Mouse (Mus musculus) limb, embryonic 15.5 days (tissue): ENCODE measurements at regions not wholly inside any gene's neighbourhood (a gene's known extent, or its start where the extent isn't known, plus 50 kb on each side); places are given as distances from the start of the nearest gene placed in this dataset.

Experiments
- ATAC-seq: fragments of 200-750 bp; cut with Nextera tagmentation; 2 replicates; pipeline ENCODE4 v1.8.0; 2017; ENCODE audit warnings: low read depth, moderate TSS enrichment; ENCODE audit not compliant: insufficient number of reproducible peaks, low FRiP score, low TSS enrichment
- H3K27ac ChIP-seq: fragments of 300-500 bp; sonication (generic); 2 replicates; pipeline ENCODE4 v1.5.1; 2015; ENCODE audit warnings: moderate library complexity, mild to moderate bottlenecking, inconsistent platforms
- H3K27me3 ChIP-seq: fragments of 300-500 bp; sonication (generic); 2 replicates; pipeline ENCODE4 v1.6.1; 2015; ENCODE audit warnings: inconsistent platforms
- H3K36me3 ChIP-seq: fragments of 300-500 bp; sonication (generic); 2 replicates; pipeline ENCODE4 v1.6.1; 2015; ENCODE audit warnings: inconsistent platforms
- H3K4me1 ChIP-seq: fragments of 300-500 bp; sonication (generic); 2 replicates; pipeline ENCODE4 v1.6.1; 2015; ENCODE audit warnings: inconsistent platforms
- H3K4me2 ChIP-seq: fragments of 300-500 bp; sonication (generic); 2 replicates; pipeline ENCODE4 v1.6.1; 2015; ENCODE audit warnings: mild to moderate bottlenecking, inconsistent platforms
- H3K4me3 ChIP-seq: fragments of 300-500 bp; sonication (generic); 2 replicates; pipeline ENCODE4 v1.5.1; 2015; ENCODE audit warnings: mild to moderate bottlenecking, inconsistent platforms
- H3K9ac ChIP-seq: fragments of 300-500 bp; sonication (generic); 2 replicates; pipeline ENCODE4 v1.6.1; 2015; ENCODE audit warnings: inconsistent platforms
- H3K9me3 ChIP-seq: fragments of 300-500 bp; sonication (generic); 2 replicates; pipeline ENCODE4 v1.6.1; 2016; ENCODE audit warnings: inconsistent platforms
- WGBS: fragments of 180-500 bp; shearing (Covaris S2); methylation state at CpG from one replicate; pipeline ENCODE4 v1.1.7; 2015; 5-methylcytosine and 5-hydroxymethylcytosine counted together

DNA sequence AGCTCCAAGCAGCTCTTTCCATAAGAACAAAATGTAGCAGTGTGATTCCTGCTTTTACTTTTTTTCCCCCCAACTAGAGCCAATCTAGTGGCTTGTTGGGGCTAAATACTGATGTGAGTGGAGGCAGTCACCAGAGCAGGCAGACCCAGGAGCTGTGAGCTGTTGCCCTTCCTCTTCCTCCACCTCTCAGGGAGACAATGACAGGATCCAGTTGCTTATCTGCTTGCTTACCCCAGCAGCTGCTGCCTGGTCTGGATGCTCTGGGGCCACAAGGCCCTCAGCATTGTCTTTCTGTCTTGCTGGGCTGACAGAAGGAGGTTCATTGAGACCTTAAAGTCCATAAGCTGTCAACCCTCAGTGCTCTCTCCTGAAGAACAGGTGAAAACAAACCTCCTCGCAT is 106.3 kb upstream of the Cd93 start:
- H3K4me2 ChIP-seq: no peak overlapping the region

DNA sequence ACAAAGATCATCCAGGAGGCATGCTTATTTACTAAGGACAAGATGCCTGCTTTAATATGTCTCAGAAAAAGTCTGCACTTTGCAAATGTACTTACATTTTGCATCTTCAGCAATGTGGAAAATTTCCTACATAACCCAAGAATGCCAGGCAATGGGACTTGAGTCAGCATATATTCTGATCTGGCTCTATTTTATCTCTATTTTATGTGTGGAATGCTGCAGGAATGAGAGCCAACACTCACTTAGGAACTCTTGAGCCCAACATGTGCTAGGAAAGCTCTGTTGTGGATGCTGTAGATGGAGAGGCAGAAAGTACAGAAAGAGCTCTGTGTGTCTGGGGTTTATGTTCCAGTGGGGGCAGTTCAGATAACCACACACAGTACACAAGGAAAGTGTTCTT is 99.0 kb upstream of the Cd93 start:
- H3K9me3 ChIP-seq: no peaks in the 10 kb centered on the region
- H3K36me3 ChIP-seq: no peaks in the 10 kb centered on the region
- no peak overlapping the region for H3K9ac ChIP-seq
- H3K27me3 ChIP-seq: no peaks in the 10 kb centered on the region
- no peak for ATAC-seq
- no peak overlapping the region for H3K27ac ChIP-seq
- H3K4me2 ChIP-seq: no peak overlapping the region
- H3K4me1 ChIP-seq: 0 out of 2 replicates have a peak, but pooled peaks cover 6% of the 10 kb centered on the region
- H3K4me3 ChIP-seq: no peak overlapping the region

More for the DNA sequence above, 106.3 kb upstream of the Cd93 start:
- WGBS: 85% methylated on average over 1 of the region's 1 CpGs
- no peak overlapping the region for H3K27ac ChIP-seq
- no peaks in the 10 kb centered on the region for H3K27me3 ChIP-seq
- ATAC-seq: no peak
- H3K4me3 ChIP-seq: no peak overlapping the region
- no peaks in the 10 kb centered on the region for H3K9me3 ChIP-seq
- H3K9ac ChIP-seq: no peak overlapping the region
- H3K36me3 ChIP-seq: no peaks in the 10 kb centered on the region
- no peaks in the 10 kb centered on the region for H3K4me1 ChIP-seq

DNA sequence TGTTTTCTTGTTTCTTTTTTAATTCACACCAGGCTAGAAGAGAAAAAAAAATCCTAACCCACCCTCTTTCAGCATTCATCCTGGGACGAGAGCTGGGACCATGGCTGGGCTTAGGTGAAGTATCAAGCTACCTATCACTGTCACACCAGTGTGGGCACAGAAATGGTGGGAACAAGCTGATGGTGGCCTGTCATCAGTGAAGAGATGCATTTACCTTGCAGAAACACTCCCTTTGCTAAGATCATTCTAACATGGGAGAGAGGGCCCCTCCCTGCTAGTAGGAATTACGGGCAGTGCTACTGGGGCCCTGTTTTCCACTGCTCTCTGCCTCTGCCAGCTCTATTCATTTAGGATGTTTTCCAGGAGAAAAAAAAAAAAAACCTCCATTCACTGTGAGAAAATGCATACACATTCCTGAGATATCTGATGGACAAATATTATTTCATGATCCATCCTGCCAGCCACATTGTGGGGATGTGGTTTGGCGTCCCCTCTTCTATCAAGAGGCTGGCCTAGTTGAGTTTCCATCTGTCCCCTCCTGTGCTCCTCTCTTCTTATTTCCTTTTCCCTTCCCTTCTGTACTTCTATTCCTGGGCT is 94.6 kb upstream of the Cd93 start:
- ATAC-seq: no peak
- H3K4me3 ChIP-seq: no peak overlapping the region
- WGBS: 53% methylated on average over 3 of the region's 3 CpGs
- no peaks in the 10 kb centered on the region for H3K36me3 ChIP-seq
- H3K4me1 ChIP-seq: 0 out of 2 replicates have a peak, but pooled peaks cover 2% of the 10 kb centered on the region
- H3K4me2 ChIP-seq: no peak overlapping the region
- H3K27ac ChIP-seq: no peak overlapping the region
- H3K9me3 ChIP-seq: no peaks in the 10 kb centered on the region
- H3K27me3 ChIP-seq: no peaks in the 10 kb centered on the region
- H3K9ac ChIP-seq: no peak overlapping the region

DNA sequence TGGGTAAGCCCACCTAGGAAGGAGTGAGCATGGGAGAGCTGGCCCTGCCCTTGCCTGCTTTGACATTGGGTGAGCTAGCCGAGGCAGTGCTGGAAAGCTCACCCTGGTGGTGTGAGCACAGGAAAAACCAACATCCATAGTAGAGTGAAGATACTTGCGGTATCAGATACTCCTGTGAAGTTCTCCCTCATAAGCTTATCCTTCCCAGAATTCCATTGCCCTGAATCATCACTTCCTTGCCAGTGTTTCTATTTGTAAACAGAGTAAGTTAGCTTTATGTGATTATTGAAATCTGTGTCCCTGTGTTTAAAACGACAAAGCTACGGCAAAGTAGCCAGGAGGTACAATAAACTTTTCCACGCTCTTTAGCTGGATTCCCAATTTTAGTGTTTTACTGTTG is 93.9 kb upstream of the Cd93 start:
- no peak for ATAC-seq

DNA sequence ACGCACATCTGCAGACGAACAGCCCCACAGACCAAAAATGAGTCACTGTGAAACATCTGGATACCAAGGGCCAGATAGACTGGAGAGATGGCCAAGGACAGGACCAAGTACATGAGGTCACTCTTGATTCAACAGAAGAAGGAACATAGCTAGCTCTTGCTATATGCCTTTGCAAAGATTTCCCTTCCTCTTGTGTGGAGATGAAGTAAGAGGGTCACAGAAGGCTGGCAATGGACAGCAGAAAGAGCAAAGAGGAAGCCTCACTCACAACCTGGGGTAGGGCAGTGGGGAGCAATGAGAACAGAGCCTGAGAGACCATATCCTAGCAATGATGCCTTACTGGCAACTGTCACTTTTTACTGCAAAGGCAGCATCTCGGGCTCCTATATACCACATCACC is 93.2 kb upstream of the Cd93 start:
- no peaks in the 10 kb centered on the region for H3K36me3 ChIP-seq
- no peak overlapping the region for H3K4me3 ChIP-seq
- WGBS: 84% methylated on average over 3 of the region's 3 CpGs
- no peaks in the 10 kb centered on the region for H3K9me3 ChIP-seq
- H3K9ac ChIP-seq: no peak overlapping the region
- H3K4me1 ChIP-seq: no peaks in the 10 kb centered on the region
- ATAC-seq: no peak
- H3K27me3 ChIP-seq: no peaks in the 10 kb centered on the region
- H3K4me2 ChIP-seq: no peak overlapping the region
- H3K27ac ChIP-seq: no peak overlapping the region

More for the DNA sequence above, 93.9 kb upstream of the Cd93 start:
- Histone ChIP-seq H3K27ac (no peak overlapping the region), H3K4me3 (no peak overlapping the region), H3K4me2 (no peak overlapping the region), H3K27me3 (no peaks in the 10 kb centered on the region), H3K4me1 (0 out of 2 replicates have a peak, but pooled peaks cover 2% of the 10 kb centered on the region), H3K36me3 (no peaks in the 10 kb centered on the region), H3K9me3 (no peaks in the 10 kb centered on the region), H3K9ac (no peak overlapping the region)
- whole genome bisulfite sequencing: 79% methylated on average over 5 of the region's 5 CpGs

DNA sequence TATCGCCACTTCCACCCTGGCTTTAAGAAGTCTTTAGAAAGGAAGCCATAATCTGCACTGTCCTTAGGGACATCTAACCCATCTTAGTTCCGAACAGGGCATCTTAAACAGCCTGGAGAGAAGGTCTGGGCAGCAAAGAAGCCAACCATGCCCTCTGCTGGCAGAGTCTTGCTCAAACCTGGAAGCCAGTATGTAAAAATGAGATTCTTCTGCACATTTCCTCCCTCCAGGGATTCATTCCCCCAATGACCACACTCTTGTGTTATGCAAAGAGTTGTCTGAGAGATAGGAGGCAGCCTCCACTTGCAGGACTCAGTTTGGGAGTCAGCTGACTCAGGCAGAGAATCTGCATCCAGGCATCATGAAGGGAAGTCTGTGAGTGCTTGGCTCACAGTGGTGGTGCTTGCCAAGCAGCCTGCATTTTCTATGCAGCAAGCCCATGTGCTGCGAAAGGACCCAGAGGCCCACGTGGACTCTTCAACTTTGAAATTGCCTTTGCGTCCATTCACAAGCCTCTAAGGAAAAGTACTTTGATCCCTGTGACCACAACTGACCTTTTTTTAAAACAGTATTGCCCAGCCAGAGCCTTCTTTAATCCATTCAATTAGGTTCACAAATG is 92.3 kb upstream of the Cd93 start:
- no peak overlapping the region for H3K4me2 ChIP-seq
- WGBS: 49% methylated on average over 5 of the region's 5 CpGs
- ATAC-seq: no peak

DNA sequence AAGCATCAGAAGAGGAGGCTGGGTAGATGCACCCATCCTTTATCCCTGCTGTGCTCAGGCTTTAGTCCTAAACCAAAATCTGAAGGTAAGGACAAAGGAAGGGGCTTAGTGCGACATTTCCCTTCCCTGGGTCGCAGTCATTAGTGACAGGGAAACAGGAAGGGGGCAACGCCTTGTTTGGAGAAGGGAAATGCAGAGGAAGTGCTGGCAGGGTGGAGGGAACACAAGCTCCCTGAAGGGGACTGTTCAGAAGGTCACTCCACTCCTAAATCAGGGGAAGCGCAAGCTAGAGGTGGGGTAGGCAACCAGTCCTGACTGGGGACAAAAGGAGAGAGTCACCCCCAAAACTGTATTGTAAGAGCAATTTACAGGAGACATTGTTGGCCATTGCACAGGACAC is 88.7 kb upstream of the Cd93 start:
- no peak for ATAC-seq

More for the DNA sequence above, 92.3 kb upstream of the Cd93 start:
- Histone ChIP-seq H3K4me1 (no peaks in the 10 kb centered on the region), H3K9ac (no peak overlapping the region), H3K27me3 (no peaks in the 10 kb centered on the region), H3K9me3 (no peaks in the 10 kb centered on the region), H3K27ac (no peak overlapping the region), H3K4me3 (no peak overlapping the region), H3K36me3 (no peaks in the 10 kb centered on the region)

DNA sequence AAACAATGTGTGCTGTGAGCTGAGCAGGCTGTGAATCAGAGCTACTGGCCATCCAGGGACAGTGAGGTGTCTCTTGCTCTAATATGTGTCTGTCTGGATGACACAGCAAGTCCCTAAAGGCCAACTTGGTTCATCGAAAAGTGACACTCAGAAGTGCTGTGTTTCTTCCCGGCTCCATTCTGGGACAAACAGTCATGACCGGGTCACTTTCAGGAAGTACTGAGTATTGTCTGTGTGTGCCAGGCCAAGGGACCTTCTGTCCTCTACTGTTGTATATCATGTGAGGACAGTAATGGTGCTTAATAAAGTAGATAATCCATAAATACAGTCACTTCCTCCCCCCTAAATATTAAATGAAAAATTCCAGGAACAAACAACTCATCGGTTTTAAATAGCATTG is 87.2 kb upstream of the Cd93 start:
- H3K4me3 ChIP-seq: no peak overlapping the region
- 70% methylated on average over 4 of the region's 4 CpGs for WGBS
- H3K27me3 ChIP-seq: no peaks in the 10 kb centered on the region
- H3K9me3 ChIP-seq: no peaks in the 10 kb centered on the region
- 0 out of 2 replicates have a peak, but pooled peaks cover 3% of the 10 kb centered on the region for H3K4me1 ChIP-seq
- H3K9ac ChIP-seq: no peak overlapping the region
- ATAC-seq: no peak
- H3K27ac ChIP-seq: no peak overlapping the region
- H3K36me3 ChIP-seq: no peaks in the 10 kb centered on the region
- no peak overlapping the region for H3K4me2 ChIP-seq

More for the DNA sequence above, 88.7 kb upstream of the Cd93 start:
- no peak overlapping the region for H3K27ac ChIP-seq
- no peak overlapping the region for H3K4me3 ChIP-seq
- H3K4me1 ChIP-seq: 0 out of 2 replicates have a peak, but pooled peaks cover 3% of the 10 kb centered on the region
- H3K9ac ChIP-seq: no peak overlapping the region
- no peaks in the 10 kb centered on the region for H3K9me3 ChIP-seq
- no peaks in the 10 kb centered on the region for H3K36me3 ChIP-seq
- H3K27me3 ChIP-seq: no peaks in the 10 kb centered on the region
- H3K4me2 ChIP-seq: no peak overlapping the region
- WGBS: 63% methylated on average over 4 of the region's 4 CpGs

DNA sequence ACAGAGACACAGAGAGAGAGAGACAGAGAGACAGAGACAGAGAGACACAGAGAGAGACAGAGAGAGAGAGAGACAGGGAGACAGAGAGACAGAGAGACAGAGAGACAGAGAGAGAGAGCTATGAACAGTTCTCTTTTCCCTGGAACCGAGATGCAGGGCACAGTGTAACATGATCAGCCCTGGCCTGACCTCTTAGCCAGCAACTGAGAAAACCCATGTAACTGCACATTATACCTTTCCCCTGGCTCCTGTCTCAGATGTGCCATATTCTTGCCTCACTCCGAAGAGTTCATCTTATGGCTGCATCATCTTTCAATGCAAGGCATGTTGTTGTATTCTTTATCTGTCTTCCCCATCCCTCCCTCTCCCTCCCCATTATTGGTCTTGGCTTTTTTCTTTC is 86.5 kb upstream of the Cd93 start:
- WGBS: 32% methylated on average over 2 of the region's 2 CpGs

DNA sequence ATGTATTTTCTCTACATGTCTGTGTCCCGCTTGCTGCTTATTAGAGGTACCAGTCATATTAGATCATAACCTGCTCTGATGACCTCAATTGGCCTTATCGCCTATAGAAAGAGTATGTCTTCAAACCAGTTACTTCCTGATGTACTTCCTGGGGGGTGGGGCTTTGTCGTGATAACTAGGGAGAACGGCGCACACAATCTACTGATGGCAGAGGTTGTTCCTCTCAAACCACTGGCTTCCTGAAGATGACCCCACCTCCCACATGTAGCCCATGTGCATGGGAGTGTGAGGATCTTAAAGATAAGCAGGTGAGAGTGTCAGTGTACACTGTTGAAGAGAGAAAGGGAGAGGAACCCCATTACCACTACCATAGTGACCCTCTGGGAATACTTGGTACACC is 84.4 kb upstream of the Cd93 start:
- WGBS: 82% methylated on average over 5 of the region's 5 CpGs
- Histone ChIP-seq H3K9ac (no peak overlapping the region), H3K27me3 (no peaks in the 10 kb centered on the region), H3K4me1 (0 out of 2 replicates have a peak, but pooled peaks cover 3% of the 10 kb centered on the region), H3K9me3 (no peaks in the 10 kb centered on the region), H3K27ac (no peak overlapping the region), H3K4me3 (no peak overlapping the region), H3K4me2 (no peak overlapping the region), H3K36me3 (no peaks in the 10 kb centered on the region)
- ATAC-seq: no peak

More for the DNA sequence above, 86.5 kb upstream of the Cd93 start:
- H3K4me1 ChIP-seq: 0 out of 2 replicates have a peak, but pooled peaks cover 3% of the 10 kb centered on the region
- no peak overlapping the region for H3K4me2 ChIP-seq
- no peaks in the 10 kb centered on the region for H3K27me3 ChIP-seq
- H3K27ac ChIP-seq: no peak overlapping the region
- ATAC-seq: no peak
- H3K4me3 ChIP-seq: no peak overlapping the region
- no peaks in the 10 kb centered on the region for H3K9me3 ChIP-seq
- H3K36me3 ChIP-seq: no peaks in the 10 kb centered on the region
- H3K9ac ChIP-seq: no peak overlapping the region

DNA sequence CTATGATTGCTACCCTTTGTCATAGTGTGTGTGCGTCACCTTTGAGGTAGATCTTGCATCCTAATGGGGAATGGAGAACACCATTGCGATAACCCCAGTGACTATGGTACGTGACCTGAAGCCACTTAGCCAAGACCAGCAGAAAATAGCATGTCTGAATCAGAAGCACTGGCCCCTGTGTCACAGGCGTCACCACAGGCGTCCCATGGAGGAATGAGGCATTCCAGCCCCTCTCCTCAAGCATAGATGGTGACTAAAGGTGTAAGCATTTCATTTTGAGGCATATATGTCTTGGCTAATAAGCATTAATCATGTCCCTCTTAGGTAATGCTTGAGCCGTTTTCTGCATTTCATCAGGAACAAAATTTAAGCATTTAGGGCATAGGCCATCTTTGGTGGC is 82.1 kb upstream of the Cd93 start:
- no peak for ATAC-seq
- 84% methylated on average over 6 of the region's 6 CpGs for WGBS
- H3K36me3 ChIP-seq: no peaks in the 10 kb centered on the region

DNA sequence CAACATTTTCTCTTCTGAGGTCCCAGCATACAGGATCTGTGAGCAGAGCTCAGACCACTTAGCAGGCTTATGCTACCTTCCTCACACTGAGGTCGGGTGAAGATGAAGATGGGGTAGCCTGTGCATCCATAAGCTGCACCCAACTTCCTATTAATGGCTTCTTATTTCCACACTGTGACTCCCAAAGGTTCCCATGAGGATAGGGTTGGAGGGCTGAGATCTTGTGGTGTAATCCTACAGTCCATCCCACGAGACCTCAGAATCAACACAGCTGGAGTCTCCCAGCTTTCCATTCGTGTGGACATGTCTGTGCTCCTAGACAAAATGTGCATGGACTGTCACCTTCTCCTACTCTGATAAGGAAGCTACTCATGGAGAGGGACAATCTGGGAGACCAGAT is 80.0 kb upstream of the Cd93 start:
- Histone ChIP-seq H3K27ac (no peak overlapping the region), H3K4me2 (no peak overlapping the region), H3K36me3 (no peaks in the 10 kb centered on the region), H3K9ac (no peak overlapping the region), H3K27me3 (no peaks in the 10 kb centered on the region), H3K9me3 (no peaks in the 10 kb centered on the region), H3K4me1 (0 out of 2 replicates have a peak, but pooled peaks cover 9% of the 10 kb centered on the region), H3K4me3 (no peak overlapping the region)
- 77% methylated on average over 3 of the region's 3 CpGs for WGBS
- no peak for ATAC-seq

More for the DNA sequence above, 82.1 kb upstream of the Cd93 start:
- Histone ChIP-seq H3K9ac (no peak overlapping the region), H3K4me2 (no peak overlapping the region), H3K27ac (no peak overlapping the region), H3K4me3 (no peak overlapping the region), H3K27me3 (no peaks in the 10 kb centered on the region), H3K4me1 (0 out of 2 replicates have a peak, but pooled peaks cover 8% of the 10 kb centered on the region), H3K9me3 (no peaks in the 10 kb centered on the region)
